Mouse (Mus musculus) neural tube, embryonic 10.5 days (tissue): ENCODE measurements around the gene Olfr1076.
A peak's percentile ranks its signal among the peaks of the same experiment; 100 is the strongest.
"Not testable (repeated sequence)": the region's sequence is repeated elsewhere in the genome, so short reads cannot be mapped to it uniquely, and the experiment has no call there.

Experiments used
- DNase-seq: peaks from one replicate; pipeline ENCODE4 v3.0.0-alpha.2; 2017; ENCODE audit warnings: low spot score; ENCODE audit errors: extremely low spot score

Gene Olfr1076

DNA sequence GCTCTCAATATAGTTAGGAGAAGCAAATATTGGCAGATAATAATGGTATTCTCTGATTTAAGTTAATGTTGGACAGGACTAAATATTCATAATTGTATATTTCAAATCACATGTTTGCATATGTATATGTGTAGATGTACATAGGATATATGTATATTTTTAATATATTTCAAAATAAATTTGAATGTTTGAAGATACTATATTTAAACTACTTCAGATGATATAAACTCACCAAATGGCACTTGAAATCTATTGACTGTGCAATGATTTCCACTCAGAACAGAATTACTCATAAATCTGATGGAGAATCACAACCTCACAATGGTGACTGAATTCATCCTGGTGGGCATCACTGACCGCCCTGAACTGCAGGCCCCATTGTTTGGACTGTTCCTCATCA, at the start of gene Olfr1076:
TSS of gene Olfr1076 (plus strand) at position 301 of the 400 bp plus-strand sequence.
- DNase-seq: no peak

DNA sequence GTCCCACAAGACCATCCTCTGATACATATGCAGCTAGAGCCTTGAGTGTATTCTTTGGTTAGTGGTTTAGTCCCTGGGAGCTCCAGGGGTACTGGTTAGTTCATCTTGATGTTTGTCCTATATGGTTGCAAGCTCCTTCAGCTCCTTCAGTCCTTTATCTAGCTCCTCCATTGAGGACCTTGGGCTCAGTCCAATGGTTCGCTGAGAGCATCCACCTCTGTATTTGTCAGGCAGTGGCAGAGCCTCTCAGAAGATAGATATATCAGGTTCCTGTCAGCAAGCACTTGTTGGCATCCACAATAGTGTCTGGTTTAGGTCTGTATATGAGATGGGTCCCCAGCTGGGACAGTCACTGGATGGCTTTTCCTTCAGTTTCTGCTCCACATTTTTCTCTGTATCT, 47.8 kb upstream of the Olfr1076 start:
- DNase-seq: no peak

DNA sequence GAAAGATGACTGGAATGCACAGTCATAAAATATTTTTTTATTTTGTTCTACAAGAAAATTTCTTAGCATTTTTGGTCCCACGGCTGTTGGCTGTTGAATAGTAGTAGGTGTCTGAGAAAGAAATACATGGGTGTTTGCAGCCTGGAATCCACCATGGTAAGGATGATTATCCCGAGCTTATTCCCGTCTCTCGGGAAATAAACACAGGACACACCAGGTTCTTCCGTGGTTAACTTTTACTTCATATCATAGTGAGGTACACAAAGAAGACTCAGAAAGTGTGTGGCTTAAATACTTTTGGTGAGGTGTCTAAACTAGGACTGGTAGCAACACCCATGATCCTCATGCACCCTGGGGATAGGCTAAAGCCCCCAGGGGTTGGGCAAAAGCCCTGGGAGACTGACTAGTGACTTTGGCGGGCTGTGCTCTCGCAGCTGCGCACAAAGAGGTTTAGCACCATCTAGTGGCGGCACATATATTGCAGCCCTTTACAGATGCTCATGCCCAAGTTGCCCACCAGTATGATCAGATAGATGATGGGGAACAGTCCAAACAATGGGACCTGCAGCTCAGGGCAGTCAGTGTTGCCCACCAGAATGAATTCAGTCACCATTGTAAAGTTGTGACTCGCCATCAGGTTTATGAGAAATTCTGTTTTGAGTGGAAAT, 43.7 kb upstream of the Olfr1076 start:
- DNase-seq: peak; percentile 71

DNA sequence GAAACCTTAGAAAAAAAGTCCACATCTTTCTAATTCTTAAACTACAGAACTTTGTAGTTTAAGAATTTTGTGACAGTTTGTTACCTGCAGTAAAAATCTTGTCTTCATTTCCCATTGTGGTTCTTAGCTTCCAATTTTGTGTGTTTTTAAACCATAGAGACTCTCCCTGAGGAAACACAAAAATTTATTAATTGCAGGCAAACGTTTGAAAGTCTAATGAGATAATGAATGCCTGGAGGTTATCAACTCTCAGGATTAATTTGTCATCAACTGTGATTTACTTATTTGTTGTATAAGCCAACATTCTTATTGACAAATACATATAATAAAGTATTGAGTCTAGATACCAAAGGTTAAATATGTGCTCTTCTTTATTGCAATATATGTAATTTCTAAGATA, 21.0 kb upstream of the Olfr1076 start, which contains the start of gene Olfr228:
TSS of gene Olfr228 (minus strand) at position 101 of the 400 bp plus-strand sequence.
- DNase-seq: no peak

DNA sequence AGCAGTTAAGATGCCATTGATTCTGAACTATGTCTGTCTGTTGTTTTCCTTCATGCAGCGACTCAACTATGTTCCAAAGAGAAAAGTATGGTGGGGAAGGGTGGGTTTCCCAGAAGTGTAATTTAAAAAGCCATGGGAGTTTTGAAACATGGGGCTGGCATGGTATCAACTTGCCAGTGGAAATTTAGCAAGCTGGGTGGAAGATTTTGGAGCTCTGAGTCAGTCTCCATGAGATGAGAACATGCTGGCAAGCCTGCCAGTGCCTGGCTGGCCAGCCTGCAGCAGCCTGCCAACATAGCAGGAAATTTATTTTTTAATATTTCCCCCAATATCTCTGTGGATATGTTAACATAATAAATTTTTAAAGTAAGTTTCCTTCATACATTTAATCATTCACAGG, 22.7 kb downstream of the Olfr1076 start:
- no peak for DNase-seq

DNA sequence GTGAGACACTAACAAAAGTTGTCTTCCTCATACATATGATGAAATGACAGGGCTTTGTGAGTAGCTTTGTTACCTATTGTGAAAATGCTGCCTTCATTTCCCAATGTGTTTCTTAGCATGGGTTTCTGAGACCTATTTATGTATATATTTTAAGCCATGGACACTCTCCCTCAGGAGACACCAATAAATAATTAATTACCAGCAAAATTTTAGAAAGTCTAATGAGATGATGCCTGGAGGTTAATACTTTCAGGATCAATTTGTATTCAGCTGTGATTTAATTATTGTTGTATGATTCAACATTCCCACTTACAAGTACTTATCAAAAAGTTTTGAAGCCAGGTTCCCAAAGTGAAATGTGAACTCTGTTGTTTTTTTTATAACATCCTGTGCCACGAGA, 34.1 kb downstream of the Olfr1076 start, which contains the start of gene Olfr1079:
TSS of gene Olfr1079 (minus strand) at position 101 of the 400 bp plus-strand sequence.
- no peak for DNase-seq

DNA sequence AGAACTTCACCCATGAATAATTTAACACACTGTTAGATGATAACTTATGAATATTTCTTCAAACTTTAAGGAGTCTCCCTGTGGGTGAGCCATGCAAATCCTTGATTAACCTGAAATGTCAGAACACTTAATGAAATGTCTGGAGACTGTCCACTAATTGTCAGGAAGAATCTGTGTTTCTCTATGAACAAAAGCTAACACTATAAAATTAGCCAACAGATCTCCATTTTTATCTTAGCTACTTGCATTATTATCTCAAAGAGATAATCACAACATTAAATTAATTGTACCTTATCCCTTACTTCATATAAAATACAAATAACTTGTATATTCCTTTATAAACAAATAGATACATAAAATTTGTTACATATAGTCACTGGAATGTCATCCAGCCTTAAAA, 49.9 kb downstream of the Olfr1076 start, which contains the start of gene Olfr1080:
TSS of gene Olfr1080 (minus strand) at position 101 of the 400 bp plus-strand sequence.
- not testable (repeated sequence) for DNase-seq
